Mouse (Mus musculus): ENCODE measurements around the gene 9130213A22Rik. TPM values are rescaled to one million over a fixed set of nuclear protein-coding genes. Genes with fewer than 3 reads are reported as not detected.

The 9130213A22Rik gene
- 1 to 10 TPM in 1 of 2 experiments, under 1 TPM in 1; 0.44 to 1.1 TPM for total RNA-seq (2021)

DNA sequence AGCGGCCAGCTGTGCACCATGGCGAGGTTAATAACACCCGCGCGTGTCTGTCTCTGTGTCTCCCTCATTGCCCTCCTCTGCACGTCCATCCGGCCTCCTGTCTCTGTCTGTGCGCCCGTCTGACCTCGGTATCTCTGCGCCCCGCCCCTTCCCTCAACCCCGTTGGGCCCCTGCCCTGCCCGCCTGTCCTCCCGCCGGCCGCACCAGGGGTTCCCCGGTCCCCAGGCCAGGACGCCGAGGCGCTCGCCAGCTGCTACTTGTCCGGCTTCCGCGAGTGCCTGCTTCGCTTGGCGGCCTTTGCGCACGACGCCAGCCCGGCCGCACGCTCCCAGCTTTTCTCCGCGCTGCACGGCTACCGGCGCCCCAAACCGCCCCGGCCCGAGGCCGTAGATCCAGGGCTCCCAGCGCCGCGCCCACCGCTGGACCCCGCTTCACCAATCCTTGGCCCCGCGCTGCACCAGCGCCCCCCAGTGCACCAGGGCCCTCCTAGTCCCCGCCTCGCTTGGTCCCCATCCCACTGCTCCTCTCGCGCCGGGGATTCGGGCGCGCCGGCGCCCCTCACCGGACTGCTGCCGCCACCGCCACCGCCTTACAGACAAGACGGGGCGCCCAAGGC is at the start of gene 9130213A22Rik:
Gene 9130213A22Rik, minus strand, starts transcription at position 254 of the 616 bp plus-strand sequence.
- peak; percentile 86 to 89 for DNase-seq (ENCODE audit: low spot score in 2 of 2)
- intact Hi-C loops (cut with DNase I) = loop anchor here (1.0 to 5.0 kb wide), 4 partner anchors 24 to 59 kb away; partner anchors contain the start of gene Vamp2

- intact Hi-C loops (cut with DNase I) = no loop called here
- no peak for DNase-seq (ENCODE audit: low spot score in 2 of 2)
These were observed 49.2 kb upstream of the 9130213A22Rik start for GRCm38 (mm10) chr11:69171626-69172025.

DNA sequence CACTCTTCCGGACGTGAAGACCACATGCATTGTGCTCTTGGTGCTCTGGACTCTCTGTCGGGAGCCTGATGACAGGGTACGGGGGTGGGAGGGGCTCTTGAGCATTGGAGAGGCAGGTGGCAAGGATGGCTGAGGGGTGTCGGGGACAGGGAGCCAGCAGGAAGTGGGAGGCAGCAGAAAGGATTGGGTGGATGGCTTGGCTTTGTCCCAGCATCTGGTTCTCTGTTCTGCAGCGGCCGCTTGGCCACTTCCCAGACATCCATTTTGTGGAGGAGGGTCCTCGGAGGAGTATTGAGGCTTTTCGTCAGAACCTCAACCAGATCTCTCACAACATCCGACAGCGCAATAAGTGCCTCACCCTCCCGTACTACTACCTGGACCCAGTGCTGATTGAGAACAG is 46.9 kb upstream of the 9130213A22Rik start:
- peak in 1 of 2 experiments; percentile 85 for DNase-seq (ENCODE audit: low spot score in 2 of 2)
- intact Hi-C loops (cut with DNase I) = no loop called here

DNA sequence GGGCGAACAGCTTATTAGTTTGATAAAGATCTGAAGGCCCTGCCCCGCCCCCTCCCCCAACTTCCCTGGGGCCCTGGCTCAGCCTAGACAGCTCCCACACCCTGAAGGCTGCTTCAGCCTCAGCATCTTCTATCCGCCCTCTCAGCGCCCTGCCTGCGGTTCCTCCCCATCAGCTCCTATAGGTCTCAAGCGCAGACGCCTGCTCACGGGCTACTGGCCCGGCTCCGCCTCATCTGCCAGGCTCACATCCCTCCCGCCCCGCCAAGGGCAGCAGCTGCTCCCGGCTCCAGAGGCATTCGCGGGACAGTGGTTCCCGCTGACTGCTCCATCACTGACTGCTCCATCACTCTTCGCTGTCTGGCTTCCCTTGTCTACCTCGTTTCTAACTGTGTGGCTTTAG is 34.4 kb upstream of the 9130213A22Rik start, which contains the start of gene Alox12b:
Gene Alox12b, plus strand, starts transcription at position 190 of the 400 bp plus-strand sequence.
- intact Hi-C loops (cut with DNase I) = no loop called here
- peak in 1 of 2 experiments; percentile 52 for DNase-seq (ENCODE audit: low spot score in 2 of 2)

DNA sequence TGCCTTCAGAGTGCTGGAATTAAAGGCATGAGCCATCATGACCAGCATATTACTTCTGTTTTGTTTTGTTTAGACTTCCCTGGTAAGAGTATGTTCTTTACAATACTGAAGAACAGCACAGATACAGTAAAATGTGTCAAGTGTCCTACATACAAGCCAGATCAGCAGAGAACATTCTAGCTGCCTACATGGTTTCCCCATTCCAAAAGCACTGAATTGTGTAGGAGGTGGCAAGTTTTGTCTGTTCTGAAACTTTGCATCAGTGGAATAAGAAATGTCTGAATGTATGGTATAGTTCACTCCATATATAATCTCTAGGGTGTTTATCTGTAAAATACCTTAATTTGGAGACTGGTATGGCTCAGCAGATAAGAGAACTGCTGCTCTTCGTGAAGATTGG is 33.0 kb upstream of the 9130213A22Rik start:
- intact Hi-C loops (cut with DNase I) = no loop called here
- peak in 1 of 2 experiments; percentile 68 for DNase-seq (ENCODE audit: low spot score in 2 of 2)

GRCm38 (mm10) chr11:69153831-69154230 is 31.4 kb upstream of the 9130213A22Rik start:
- DNase-seq (ENCODE audit: low spot score in 2 of 2) = no peak
- intact Hi-C loops (cut with DNase I) = no loop called here

GRCm38 (mm10) chr11:69151004-69151403 is 28.6 kb upstream of the 9130213A22Rik start:
- intact Hi-C loops (cut with DNase I) = loop anchor here (2.0 kb wide), 2 partner anchors 18 to 26 kb away; partner anchors contain the start of gene Aloxe3

DNA sequence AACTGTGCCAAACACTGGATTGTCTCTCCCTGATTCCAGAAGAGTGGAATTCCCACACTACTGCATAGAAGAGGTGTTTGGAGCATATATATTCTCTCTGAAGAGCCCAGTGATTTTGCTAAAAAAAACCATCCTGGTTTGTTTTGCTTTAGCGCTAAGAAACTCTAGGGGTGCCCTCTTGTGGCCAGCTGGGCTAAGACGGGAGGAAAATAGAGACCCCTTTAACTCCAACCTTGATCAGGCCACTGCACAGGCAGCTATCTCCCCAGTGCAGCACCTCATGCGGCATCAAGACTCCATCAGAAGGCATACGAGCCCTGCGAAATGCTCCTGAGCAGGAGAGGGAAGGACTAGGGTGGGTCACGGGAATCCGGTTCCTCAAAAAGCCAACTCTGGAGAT is 28.1 kb upstream of the 9130213A22Rik start:
- intact Hi-C loops (cut with DNase I) = loop anchor here (2.0 kb wide), 2 partner anchors 18 to 26 kb away; partner anchors contain the start of gene Aloxe3
- DNase-seq (ENCODE audit: low spot score in 2 of 2) = peak; percentile 60 to 64

More at GRCm38 (mm10) chr11:69151004-69151403, 28.6 kb upstream of the 9130213A22Rik start:
- no peak for DNase-seq (ENCODE audit: low spot score in 2 of 2)

DNA sequence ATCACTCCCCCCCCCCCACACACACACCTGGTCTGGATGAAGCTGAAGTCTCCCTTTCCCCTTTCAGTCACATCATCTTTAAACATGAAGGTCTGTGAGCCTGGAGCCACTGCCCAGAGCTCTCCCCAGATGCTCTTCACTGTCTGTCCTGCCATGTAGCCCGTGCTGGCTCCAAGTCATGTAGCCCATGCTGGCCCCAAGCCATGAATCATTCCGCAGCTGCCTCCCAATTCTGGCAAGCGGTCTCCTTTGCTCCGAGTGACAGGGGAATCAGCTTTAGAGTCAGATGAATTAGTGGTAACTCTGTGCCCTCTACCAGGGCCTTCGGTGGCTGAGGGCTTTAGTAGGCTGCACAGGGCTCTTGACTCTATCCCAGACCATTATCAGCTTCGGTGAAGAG is 27.3 kb upstream of the 9130213A22Rik start:
- intact Hi-C loops (cut with DNase I) = loop anchor here (2.0 kb wide), 2 partner anchors 17 to 25 kb away; partner anchors contain the start of gene Aloxe3
- DNase-seq (ENCODE audit: low spot score in 2 of 2) = no peak

- no peak for DNase-seq (ENCODE audit: low spot score in 2 of 2)
- intact Hi-C loops (cut with DNase I) = no loop called here
These were observed 26.1 kb upstream of the 9130213A22Rik start for GRCm38 (mm10) chr11:69148451-69148960.

GRCm38 (mm10) chr11:69147546-69147945 is 25.2 kb upstream of the 9130213A22Rik start:
- DNase-seq (ENCODE audit: low spot score in 2 of 2) = no peak
- intact Hi-C loops (cut with DNase I) = no loop called here

- intact Hi-C loops (cut with DNase I) = no loop called here
- no peak for DNase-seq (ENCODE audit: low spot score in 2 of 2)
These were observed 13.0 kb upstream of the 9130213A22Rik start for GRCm38 (mm10) chr11:69135361-69135760.

DNA sequence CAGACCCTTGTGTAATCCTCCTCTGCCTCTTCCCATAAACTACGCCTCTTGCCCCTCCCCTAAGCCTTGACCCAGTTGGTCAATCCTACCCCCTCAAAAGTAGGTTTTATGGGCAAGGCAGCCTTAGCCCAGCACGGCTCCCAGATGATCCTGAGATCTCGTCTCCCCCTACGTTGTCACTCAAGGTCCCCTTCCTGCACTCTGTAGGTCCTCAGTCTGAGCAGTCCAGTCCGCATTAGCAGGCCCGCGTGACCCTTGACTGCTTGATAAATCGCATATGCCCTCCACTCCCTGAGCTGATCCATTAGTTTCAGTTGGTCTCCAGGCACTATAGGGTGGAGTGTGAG is 12.2 kb upstream of the 9130213A22Rik start:
- intact Hi-C loops (cut with DNase I) = no loop called here
- DNase-seq (ENCODE audit: low spot score in 2 of 2) = no peak

- intact Hi-C loops (cut with DNase I) = loop anchor here (2.0 kb wide), 1 partner anchor 17 kb away; no protein-coding TSS in a partner anchor
- DNase-seq (ENCODE audit: low spot score in 2 of 2) = peak; percentile 88 to 90
These were observed 11.7 kb upstream of the 9130213A22Rik start for GRCm38 (mm10) chr11:69133923-69134621.

DNA sequence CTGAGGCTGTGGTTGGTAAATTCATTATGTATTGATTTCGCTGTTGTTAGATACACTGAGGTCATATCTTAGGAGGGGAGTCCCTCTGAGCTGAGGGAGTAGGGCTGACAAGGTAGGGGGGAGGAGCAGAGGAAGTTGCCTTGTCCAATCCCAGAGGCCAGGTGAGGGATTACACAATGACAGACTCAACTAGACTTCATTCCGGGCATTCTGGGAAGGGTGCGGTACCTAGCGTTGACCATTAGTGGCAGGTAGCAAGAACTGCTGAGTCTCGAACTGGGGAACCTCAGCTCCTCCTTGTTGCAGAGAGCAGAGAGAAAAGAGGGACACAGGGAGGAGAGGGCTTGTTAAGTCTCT is 11.2 kb upstream of the 9130213A22Rik start:
- intact Hi-C loops (cut with DNase I) = loop anchor here (2.0 kb wide), 1 partner anchor 17 kb away; no protein-coding TSS in a partner anchor
- DNase-seq (ENCODE audit: low spot score in 2 of 2) = no peak

GRCm38 (mm10) chr11:69128426-69129122 is 6.2 kb upstream of the 9130213A22Rik start:
- intact Hi-C loops (cut with DNase I) = loop anchor here (5.0 kb wide), 1 partner anchor 104 kb away; no protein-coding TSS in a partner anchor
- DNase-seq (ENCODE audit: low spot score in 2 of 2) = no peak

DNA sequence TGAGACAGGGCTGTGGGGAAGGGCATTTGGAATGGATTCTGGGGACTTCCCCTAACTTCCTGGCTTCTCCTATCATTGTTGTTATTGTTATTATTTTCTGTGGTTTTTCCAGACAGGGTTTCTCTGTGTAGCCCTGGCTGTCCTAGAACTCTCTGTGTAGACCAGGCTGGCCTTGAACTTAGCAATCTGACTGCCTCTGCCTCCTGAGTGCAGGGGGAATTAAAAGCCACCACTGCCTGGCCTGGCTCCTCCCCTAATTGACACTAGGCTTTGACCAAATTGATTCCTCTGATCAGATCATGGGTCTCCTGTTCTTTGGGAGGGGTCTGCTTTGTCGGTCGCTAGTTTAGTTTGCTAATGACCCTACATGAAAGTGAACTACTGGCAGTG is 4.3 kb upstream of the 9130213A22Rik start:
- no peak for DNase-seq (ENCODE audit: low spot score in 2 of 2)
- intact Hi-C loops (cut with DNase I) = loop anchor here (5.0 kb wide), 1 partner anchor 106 kb away; no protein-coding TSS in a partner anchor

GRCm38 (mm10) chr11:69125919-69126705 is 3.7 kb upstream of the 9130213A22Rik start:
- peak in 1 of 2 experiments; percentile 48 for DNase-seq (ENCODE audit: low spot score in 2 of 2)
- intact Hi-C loops (cut with DNase I) = loop anchor here (2.0 to 5.0 kb wide), 2 partner anchors 25 to 106 kb away; no protein-coding TSS in a partner anchor

DNA sequence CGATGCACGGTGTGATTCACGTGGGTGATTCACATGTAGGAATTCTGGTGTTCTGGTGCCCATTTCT is 3.3 kb upstream of the 9130213A22Rik start, which contains the start of gene Aloxe3:
Gene Aloxe3, plus strand, starts transcription at position 45 of the 67 bp plus-strand sequence.
- DNase-seq (ENCODE audit: low spot score in 2 of 2) = no peak
- intact Hi-C loops (cut with DNase I) = loop anchor here (2.0 to 5.0 kb wide), 2 partner anchors 25 to 107 kb away; no protein-coding TSS in a partner anchor
